Mouse (Mus musculus): Measurements from ENCODE around the gene Gm17571.

Gm17571 gene

GRCm38 (mm10) chr9:13446703-13447285, at the start of gene Gm17571:
Gm17571 (minus strand) TSS chr9:13446753.
- no peak for DNase-seq (ENCODE audit: extremely low spot score, low spot score)

- no peak for DNase-seq (ENCODE audit: extremely low spot score, low spot score)
These were observed 49.0 kb upstream of the Gm17571 start for GRCm38 (mm10) chr9:13495530-13495929.

GRCm38 (mm10) chr9:13493746-13494145, 47.2 kb upstream of the Gm17571 start:
- no peak for DNase-seq (ENCODE audit: extremely low spot score, low spot score)

GRCm38 (mm10) chr9:13492807-13493206, 46.3 kb upstream of the Gm17571 start:
- DNase-seq (ENCODE audit: extremely low spot score, low spot score), result no peak

- DNase-seq (ENCODE audit: extremely low spot score, low spot score), result no peak
These were observed 45.5 kb upstream of the Gm17571 start for GRCm38 (mm10) chr9:13491854-13492620.

GRCm38 (mm10) chr9:13491107-13491506, 44.6 kb upstream of the Gm17571 start:
- no peak for DNase-seq (ENCODE audit: extremely low spot score, low spot score)

- DNase-seq (ENCODE audit: extremely low spot score, low spot score), result no peak
These were observed 39.4 kb upstream of the Gm17571 start for GRCm38 (mm10) chr9:13485914-13486313.

GRCm38 (mm10) chr9:13484267-13485240, 38.0 kb upstream of the Gm17571 start:
- DNase-seq (ENCODE audit: extremely low spot score, low spot score), result no peak

GRCm38 (mm10) chr9:13483199-13484068, 36.9 kb upstream of the Gm17571 start:
- no peak for DNase-seq (ENCODE audit: extremely low spot score, low spot score)

- DNase-seq (ENCODE audit: extremely low spot score, low spot score), result no peak
These were observed 32.7 kb upstream of the Gm17571 start for GRCm38 (mm10) chr9:13479275-13479674.

GRCm38 (mm10) chr9:13474951-13475350, 28.4 kb upstream of the Gm17571 start:
- DNase-seq (ENCODE audit: extremely low spot score, low spot score), result no peak

GRCm38 (mm10) chr9:13470013-13470412, 23.5 kb upstream of the Gm17571 start:
- DNase-seq (ENCODE audit: extremely low spot score, low spot score), result no peak

- no peak for DNase-seq (ENCODE audit: extremely low spot score, low spot score)
These were observed 22.2 kb upstream of the Gm17571 start for GRCm38 (mm10) chr9:13468778-13469177.

- no peak for DNase-seq (ENCODE audit: extremely low spot score, low spot score)
These were observed 21.2 kb upstream of the Gm17571 start for GRCm38 (mm10) chr9:13467745-13468144.

- no peak for DNase-seq (ENCODE audit: extremely low spot score, low spot score)
These were observed 20.3 kb upstream of the Gm17571 start for GRCm38 (mm10) chr9:13466816-13467215.

- no peak for DNase-seq (ENCODE audit: extremely low spot score, low spot score)
These were observed 19.8 kb upstream of the Gm17571 start for GRCm38 (mm10) chr9:13466351-13466750.

GRCm38 (mm10) chr9:13465358-13466020, 18.9 kb upstream of the Gm17571 start:
- no peak for DNase-seq (ENCODE audit: extremely low spot score, low spot score)

GRCm38 (mm10) chr9:13460926-13461325, 14.4 kb upstream of the Gm17571 start:
- DNase-seq (ENCODE audit: extremely low spot score, low spot score), result no peak

GRCm38 (mm10) chr9:13460012-13460411, 13.5 kb upstream of the Gm17571 start:
- DNase-seq (ENCODE audit: extremely low spot score, low spot score), result no peak

- no peak for DNase-seq (ENCODE audit: extremely low spot score, low spot score)
These were observed 12.8 kb upstream of the Gm17571 start for GRCm38 (mm10) chr9:13459371-13459770.

Data from neural tube, embryonic 10.5 days (tissue).